Mouse (Mus musculus) brain, embryonic 14.5 days (tissue): ENCODE results near the gene Ccnt1.

Experiments used
- CTCF ChIP-seq: fragments of 200-500 bp; IDR thresholded peaks from 2 replicates; pipeline ENCODE4 v1.5.1; 2012; ENCODE audit warnings: inconsistent platforms, mild to moderate bottlenecking, moderate library complexity, borderline replicate concordance; ENCODE audit not compliant: insufficient read depth, insufficient read length; ENCODE audit errors: extremely low read depth
- POLR2A ChIP-seq: fragments of 200-500 bp; IDR thresholded peaks from 2 replicates; pipeline ENCODE4 v1.6.1; 2012; ENCODE audit warnings: mild to moderate bottlenecking, inconsistent platforms, borderline replicate concordance; ENCODE audit not compliant: poor library complexity, insufficient read depth, insufficient read length, severe bottlenecking; ENCODE audit errors: extremely low read depth

DNA sequence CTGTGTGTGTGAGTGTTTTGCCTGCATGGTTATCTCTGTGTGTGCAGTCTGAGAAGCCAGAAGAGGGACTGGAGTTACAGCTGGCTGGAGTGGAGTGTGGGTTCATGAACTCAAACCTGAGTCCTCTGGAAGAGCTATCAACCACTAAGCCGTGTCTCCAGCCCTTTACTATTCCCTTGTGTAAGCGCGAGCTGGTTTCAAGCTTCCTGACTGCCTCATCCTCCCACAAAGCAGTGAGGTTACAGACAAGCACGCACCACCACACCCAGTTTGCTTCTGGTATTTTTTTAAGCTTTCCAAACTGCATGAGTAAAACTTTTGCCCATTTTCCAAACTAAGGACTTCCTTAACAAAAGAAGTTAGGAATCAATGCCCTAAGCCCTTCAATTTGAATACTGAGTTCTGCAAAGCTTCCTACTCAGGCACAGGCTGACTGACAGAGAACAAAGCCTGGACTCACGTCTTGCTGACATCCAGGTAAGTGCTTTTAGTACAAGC is 42.6 kb downstream of the Ccnt1 start:
- TF ChIP-seq POLR2A (no peak), CTCF (no peak)
